Mouse (Mus musculus) hindbrain, postnatal 0 days (tissue): Measurements from ENCODE around the gene Gpatch2. TPM values are rescaled to one million over a fixed set of nuclear protein-coding genes. Genes with fewer than 3 reads are reported as not detected.

Experiments used
- ATAC-seq: fragments of 200-750 bp; cut with Nextera tagmentation; 2 replicates; pipeline ENCODE4 v1.8.0; 2017; ENCODE audit warnings: mild to moderate bottlenecking, moderate TSS enrichment, moderate library complexity
- DNase-seq: peaks from one replicate; pipeline ENCODE4 v3.0.0-alpha.2; 2015; ENCODE audit warnings: low spot score
- H3K27ac ChIP-seq: fragments of 300-500 bp; sonication (generic); 2 replicates; pipeline ENCODE4 v1.5.1; 2014; ENCODE audit warnings: mild to moderate bottlenecking
- H3K27me3 ChIP-seq: fragments of 300-500 bp; sonication (generic); 2 replicates; pipeline ENCODE4 v1.6.1; 2014; ENCODE audit warnings: low read length, mixed read lengths; ENCODE audit not compliant: insufficient read depth
- H3K36me3 ChIP-seq: fragments of 300-500 bp; sonication (generic); 2 replicates; pipeline ENCODE4 v1.6.1; 2014; ENCODE audit warnings: low read length, mixed read lengths; ENCODE audit not compliant: insufficient read depth
- H3K4me1 ChIP-seq: fragments of 300-500 bp; sonication (generic); 2 replicates; pipeline ENCODE4 v1.6.1; 2014; ENCODE audit warnings: antibody characterized with exemption, low read length, mixed read lengths; ENCODE audit not compliant: insufficient read depth
- H3K4me2 ChIP-seq: fragments of 300-500 bp; sonication (generic); 2 replicates; pipeline ENCODE4 v1.6.1; 2014; ENCODE audit warnings: low read depth, mild to moderate bottlenecking, low read length, moderate library complexity, mixed read lengths
- H3K4me3 ChIP-seq: fragments of 300-500 bp; sonication (generic); 2 replicates; pipeline ENCODE4 v1.5.1; 2014; ENCODE audit warnings: low read length
- H3K9ac ChIP-seq: fragments of 300-500 bp; sonication (generic); replicated peaks from 2 replicates; pipeline ENCODE4 v1.6.1; 2014; ENCODE audit warnings: mild to moderate bottlenecking, low read length, moderate library complexity, mixed read lengths
- H3K9me3 ChIP-seq: fragments of 300-500 bp; sonication (generic); 2 replicates; pipeline ENCODE4 v1.6.1; 2016; ENCODE audit warnings: low read length, mixed read lengths
- CTCF ChIP-seq: IDR thresholded peaks from 2 replicates; pipeline ENCODE4 v1.5.1; 2016; ENCODE audit warnings: antibody characterized with exemption, control low read depth, low read depth
- WGBS: fragments of 180-500 bp; shearing (Covaris S2); extraction: QIAGEN DNeasy Blood & Tissue Kit; methylation state at CpG from one replicate; pipeline ENCODE4 v1.1.7; 2014; 5-methylcytosine and 5-hydroxymethylcytosine counted together
- polyA plus RNA-seq: library from polyadenylated mRNA; unstranded; fragments of >200 nt; fragmentation: Nextera tagmentation; extraction: Ambion mirVana; gene quantifications from 2 replicates; pipeline ENCODE4 v1.2.1, GENCODE M21; 2015
- total RNA-seq: library from RNA; depleted of rRNA; stranded (reverse); fragments of >200 nt; gene quantifications from 2 replicates; pipeline ENCODE4 v1.2.3, GENCODE M21; 2014

The Gpatch2 gene
- total and polyA plus RNA-seq, 2 experiments from 2014 or later = 12.4 to 20.1 TPM

DNA sequence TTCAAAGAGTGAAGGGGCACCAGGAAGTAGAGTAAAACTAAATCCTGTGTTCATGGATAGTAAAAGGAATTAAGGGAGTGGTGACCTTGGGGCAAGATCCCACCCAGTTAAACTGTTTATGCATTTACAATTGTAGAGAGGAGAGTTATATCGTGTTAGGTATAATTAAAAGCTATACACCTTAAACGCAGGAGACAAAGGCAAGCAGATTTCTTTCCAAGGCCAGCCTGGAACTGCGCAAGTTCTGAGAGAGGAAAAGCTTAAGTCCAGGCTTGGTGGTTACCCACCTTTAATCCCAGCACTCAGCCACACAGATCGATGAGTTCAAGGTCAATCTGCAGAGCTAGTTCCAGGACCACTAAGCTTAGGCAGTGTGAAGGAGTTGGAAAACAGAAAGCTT, 4.6 kb upstream of the Gpatch2 start:
- Histone ChIP-seq H3K4me1 (no peaks in the 10 kb centered on the region), H3K36me3 (no peaks in the 10 kb centered on the region), H3K27ac (no peak overlapping the region), H3K4me3 (no peak overlapping the region), H3K27me3 (no peaks in the 10 kb centered on the region), H3K9me3 (no peaks in the 10 kb centered on the region), H3K4me2 (no peak overlapping the region), H3K9ac (no peak overlapping the region)
- ATAC-seq = no peak
- 89% methylated on average over 4 of the region's 4 CpGs for WGBS
- DNase-seq = no peak
- TF ChIP-seq CTCF = no peak

DNA sequence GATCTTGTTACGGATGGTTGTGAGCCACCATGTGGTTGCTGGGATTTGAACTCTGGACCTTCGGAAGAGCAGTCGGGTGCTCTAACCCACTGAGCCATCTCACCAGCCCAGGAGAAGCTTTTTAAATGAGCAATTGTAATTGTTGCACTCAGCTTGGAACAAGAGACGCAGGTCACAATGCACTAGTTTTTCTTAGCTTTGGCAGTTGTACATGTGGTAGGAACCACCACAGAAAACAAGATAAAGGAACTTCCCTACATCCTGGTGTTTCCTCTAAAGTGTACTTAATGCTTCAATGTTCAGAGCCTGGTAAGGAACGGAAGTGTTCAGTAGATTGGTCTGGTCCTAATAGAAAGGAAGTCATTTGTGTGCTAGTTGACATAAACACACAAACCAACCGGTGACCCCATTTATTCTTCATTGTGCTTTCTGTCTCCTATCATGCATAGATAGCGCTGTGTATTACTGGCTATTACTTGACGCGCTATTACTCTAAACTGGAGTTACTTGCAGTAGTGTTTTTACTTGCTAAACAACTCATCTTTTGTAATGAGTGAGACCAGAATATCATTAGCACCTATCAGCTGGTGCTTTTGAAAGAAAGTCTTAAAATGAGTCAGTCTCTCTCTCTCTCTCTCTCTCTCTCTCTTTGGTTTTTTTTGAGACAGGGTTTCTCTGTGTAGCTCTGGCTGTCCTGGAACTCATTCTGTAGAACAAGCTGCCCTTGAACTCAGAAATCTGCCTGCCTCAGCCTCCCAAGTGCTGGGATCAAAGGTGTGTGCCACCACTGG, 1.5 kb downstream of the Gpatch2 start:
- no peak overlapping the region for H3K4me2 ChIP-seq
- no peaks in the 10 kb centered on the region for H3K36me3 ChIP-seq
- H3K4me1 ChIP-seq = no peaks in the 10 kb centered on the region
- no peak overlapping the region for H3K9ac ChIP-seq
- WGBS = 91% methylated on average over 9 of the region's 9 CpGs
- TF ChIP-seq CTCF = no peak
- DNase-seq (no peak), ATAC-seq (no peak)
- no peaks in the 10 kb centered on the region for H3K27me3 ChIP-seq
- no peak overlapping the region for H3K4me3 ChIP-seq
- no peaks in the 10 kb centered on the region for H3K9me3 ChIP-seq
- H3K27ac ChIP-seq = no peak overlapping the region

DNA sequence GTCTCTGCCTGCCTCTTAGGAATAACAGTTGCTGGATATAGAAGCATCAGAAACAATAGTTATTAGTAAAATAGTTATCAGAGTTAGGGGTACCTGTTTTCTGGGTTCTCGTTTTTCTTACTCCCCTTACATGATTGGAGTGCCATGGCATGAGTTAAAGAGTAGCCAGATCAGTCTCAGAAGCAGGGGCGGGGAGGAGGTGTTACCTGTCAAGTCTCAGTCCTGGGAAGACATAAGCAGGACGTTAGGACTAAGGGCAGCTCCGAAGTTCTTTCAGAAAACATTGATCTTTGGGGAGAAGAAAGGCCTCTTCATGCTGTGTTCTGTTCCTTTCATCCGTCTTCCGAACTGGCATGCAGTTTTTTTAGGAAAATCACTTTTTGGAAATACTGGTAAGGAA, 5.4 kb downstream of the Gpatch2 start:
- H3K4me1 ChIP-seq = no peaks in the 10 kb centered on the region
- H3K27ac ChIP-seq = no peak overlapping the region
- DNase-seq (no peak), ATAC-seq (no peak)
- 80% methylated on average over 6 of the region's 6 CpGs for WGBS
- no peak for TF ChIP-seq CTCF
- H3K4me3 ChIP-seq = no peak overlapping the region
- no peaks in the 10 kb centered on the region for H3K36me3 ChIP-seq
- H3K9me3 ChIP-seq = no peaks in the 10 kb centered on the region
- H3K4me2 ChIP-seq = no peak overlapping the region
- H3K27me3 ChIP-seq = no peaks in the 10 kb centered on the region
- H3K9ac ChIP-seq = no peak overlapping the region

DNA sequence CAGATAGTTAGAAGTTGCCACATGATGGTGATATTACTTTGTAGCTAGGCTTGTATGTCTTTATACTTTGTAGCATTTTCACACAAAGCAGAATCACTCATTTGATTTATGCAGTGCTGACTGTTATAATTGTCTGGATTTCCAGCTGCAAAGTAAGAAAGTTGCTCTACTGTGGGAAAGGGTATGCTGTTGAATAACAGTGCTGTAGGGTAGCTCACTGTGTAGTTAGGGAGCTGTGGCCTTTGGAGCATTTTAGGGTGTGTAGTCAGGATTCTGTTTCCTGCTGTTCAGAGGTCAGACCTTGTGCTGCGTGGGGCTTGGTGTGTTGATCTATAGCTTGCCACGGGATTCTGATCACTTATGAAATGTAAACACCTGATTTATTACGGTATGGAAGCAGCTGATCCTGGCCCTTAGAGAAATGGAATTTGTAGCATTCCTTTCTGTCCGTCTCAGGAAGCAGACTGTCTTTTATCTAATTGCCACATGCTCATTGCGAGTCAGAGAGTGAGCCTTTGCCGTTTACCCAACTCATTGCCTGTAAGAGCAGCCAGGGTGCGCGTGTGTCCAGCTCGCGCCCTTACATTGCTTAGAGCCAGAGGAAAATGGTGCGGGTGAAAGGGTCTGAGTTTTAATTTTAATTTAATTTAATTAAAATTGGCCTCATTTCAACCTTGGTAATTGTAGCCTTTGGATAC, 11.2 kb downstream of the Gpatch2 start:
- no peak overlapping the region for H3K27ac ChIP-seq
- DNase-seq = no peak
- no peak overlapping the region for H3K9ac ChIP-seq
- no peaks in the 10 kb centered on the region; the same call in 1 of the 2 replicates for H3K36me3 ChIP-seq
- 80% methylated on average over 11 of the region's 11 CpGs for WGBS
- no peaks in the 10 kb centered on the region for H3K27me3 ChIP-seq
- no peaks in the 10 kb centered on the region for H3K4me1 ChIP-seq
- no peak for ATAC-seq
- H3K4me2 ChIP-seq = no peak overlapping the region
- H3K4me3 ChIP-seq = no peak overlapping the region
- TF ChIP-seq CTCF = no peak
- no peaks in the 10 kb centered on the region for H3K9me3 ChIP-seq

DNA sequence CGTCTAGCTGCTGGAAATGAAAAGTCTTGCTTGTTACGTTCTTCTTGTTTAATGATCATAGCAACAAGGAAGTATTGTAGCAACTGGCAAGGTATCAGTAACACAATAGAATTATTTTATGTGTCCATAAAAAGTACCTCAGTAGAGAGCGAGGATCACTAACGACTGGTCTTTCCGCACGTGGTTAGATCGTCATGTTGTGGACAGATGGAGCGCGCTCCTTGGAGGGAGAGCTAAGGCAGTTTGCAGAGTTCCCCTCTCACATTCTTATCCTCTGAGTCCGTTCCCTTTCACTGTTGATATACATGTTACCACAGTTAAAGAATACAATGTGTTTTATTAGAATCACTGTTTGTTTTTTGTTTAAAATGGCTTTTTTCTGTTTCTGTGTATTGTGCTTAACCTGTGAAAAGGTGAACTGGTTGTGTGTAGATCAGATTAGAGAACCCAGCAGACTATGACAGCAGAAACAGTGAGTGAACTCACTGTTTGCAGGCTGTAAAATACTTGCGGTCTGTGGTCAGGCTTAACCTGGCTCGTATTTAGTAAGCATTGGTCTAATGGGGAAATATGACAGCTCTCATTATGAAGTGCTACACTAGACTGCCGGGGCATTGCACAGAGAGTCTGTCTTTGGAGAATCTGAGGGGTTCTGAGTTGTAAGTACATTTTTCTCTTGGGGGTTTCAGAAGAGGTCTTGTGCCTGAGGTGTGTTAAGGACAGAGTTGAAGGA, 13.3 kb downstream of the Gpatch2 start:
- DNase-seq (no peak), ATAC-seq (no peak)
- H3K9ac ChIP-seq = no peak overlapping the region
- no peak overlapping the region for H3K4me2 ChIP-seq
- H3K4me3 ChIP-seq = no peak overlapping the region
- H3K27ac ChIP-seq = no peak overlapping the region
- no peaks in the 10 kb centered on the region for H3K9me3 ChIP-seq
- TF ChIP-seq CTCF = no peak
- 90% methylated on average over 13 of the region's 13 CpGs for WGBS
- no peaks in the 10 kb centered on the region for H3K4me1 ChIP-seq
- no peaks in the 10 kb centered on the region; the same call in 1 of the 2 replicates for H3K36me3 ChIP-seq
- no peaks in the 10 kb centered on the region for H3K27me3 ChIP-seq

DNA sequence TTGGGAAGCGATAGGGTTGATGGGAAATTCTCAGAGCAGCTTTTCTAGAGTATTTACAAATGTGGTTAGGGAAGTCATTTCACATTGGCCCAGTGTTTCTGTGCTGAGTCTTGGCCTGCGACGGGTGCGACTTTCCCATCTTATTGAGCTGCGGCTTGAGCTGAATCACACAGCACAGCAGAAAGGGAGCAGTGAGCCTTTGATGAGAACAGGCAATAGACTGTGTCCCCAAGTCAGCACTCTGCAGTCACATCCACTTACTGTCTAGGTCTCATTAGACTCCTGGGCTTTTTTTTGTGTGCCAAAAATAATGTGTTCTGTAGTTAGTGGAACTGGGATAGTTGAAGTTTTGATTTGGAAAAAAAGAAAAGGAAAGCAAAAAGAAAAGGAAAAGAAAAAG, 14.9 kb downstream of the Gpatch2 start:
- DNase-seq = no peak
- H3K36me3 ChIP-seq = no peaks in the 10 kb centered on the region; the same call in 1 of the 2 replicates
- 82% methylated on average over 5 of the region's 5 CpGs for WGBS

More for the DNA sequence above, 14.9 kb downstream of the Gpatch2 start:
- Histone ChIP-seq H3K4me1 (no peaks in the 10 kb centered on the region), H3K27ac (no peak overlapping the region), H3K9me3 (no peaks in the 10 kb centered on the region), H3K4me2 (no peak overlapping the region), H3K9ac (no peak overlapping the region), H3K27me3 (no peaks in the 10 kb centered on the region), H3K4me3 (no peak overlapping the region)
- no peak for ATAC-seq
- no peak for TF ChIP-seq CTCF
